In the genomic region with DNA sequence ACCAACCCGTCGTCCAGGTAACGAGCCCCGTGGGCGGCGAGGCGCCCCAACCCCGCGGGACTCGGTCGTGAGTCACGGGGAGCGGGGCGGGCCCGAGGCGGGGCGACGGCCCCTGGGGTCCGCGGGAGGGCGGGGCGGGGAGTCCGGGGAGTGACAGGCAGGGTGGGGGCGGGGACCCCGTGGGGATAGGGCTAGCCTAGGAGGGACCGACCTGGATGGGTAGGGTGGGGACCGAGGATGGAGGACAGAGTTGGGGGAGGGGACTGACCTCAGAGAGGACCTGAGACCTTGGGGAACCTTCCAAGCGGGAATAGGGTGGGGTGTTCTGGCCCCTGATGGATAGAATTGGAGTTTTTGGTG, we compare ENCODE assay signal across 8 mouse cellular contexts. TPM values are rescaled to one million over a fixed set of nuclear protein-coding genes. Genes with fewer than 3 reads are reported as not detected.
A peak's percentile ranks its signal among the peaks of the same experiment; 100 is the strongest.
DNase-seq lines count a peak whose midpoint lies in the region; ATAC-seq and TF ChIP-seq lines count a peak whose summit lies in the region.

No protein-coding gene starts in this region.

- TF ChIP-seq CTCF in forebrain, postnatal 0 days (IDR thresholded peaks at IDR 0.05; ENCODE audit: low read depth) = no peak

- H3K27me3 ChIP-seq in heart, embryonic 13.5 days (replicated peaks) = peaks cover 61% of the 10 kb centered on the region
- no peaks in the 10 kb centered on the region for H3K27me3 ChIP-seq in forebrain, postnatal 0 days (ENCODE audit: insufficient read depth, low read length)
- peaks cover 48% of the 10 kb centered on the region for H3K27me3 ChIP-seq in liver, embryonic 16.5 days (ENCODE audit: control insufficient read depth, insufficient read depth, low read depth, low read length)

- no peak for DNase-seq in heart, postnatal 4 days
- peak; percentile 51 for DNase-seq in ES-CJ7 (ENCODE audit: low read depth, low spot score)
- no peak for DNase-seq in forebrain, postnatal 0 days
- no peak for DNase-seq in left cerebral cortex, postnatal 10 days (ENCODE audit: extremely low spot score in 1 of 2, low spot score in 2 of 2)
- DNase-seq in right cerebral cortex, adult 18-20 months = no peak
- no peak for DNase-seq in spleen, postnatal 14 days (ENCODE audit: low spot score in 2 of 2)

- no peaks in the 10 kb centered on the region for H3K9me3 ChIP-seq in heart, embryonic 13.5 days
- no peaks in the 10 kb centered on the region for H3K9me3 ChIP-seq in forebrain, postnatal 0 days (ENCODE audit: low read length)
- no peaks in the 10 kb centered on the region for H3K9me3 ChIP-seq in liver, embryonic 16.5 days (replicated peaks; ENCODE audit: control insufficient read depth, low read length)

- peak overlapping the region; percentile 90 for H3K9ac ChIP-seq in heart, embryonic 13.5 days
- peak overlapping the region; percentile 81 for H3K9ac ChIP-seq in forebrain, postnatal 0 days
- peak overlapping the region; percentile 70 for H3K9ac ChIP-seq in liver, embryonic 16.5 days (ENCODE audit: low read depth, low read length)

- H3K27ac ChIP-seq in heart, embryonic 13.5 days (replicated peaks) = 0 out of 2 replicates have a peak overlapping the region, but pooled peaks have one; percentile 20
- H3K27ac ChIP-seq in forebrain, postnatal 0 days (ENCODE audit: low read depth, low read length) = peak overlapping the region; percentile 62
- peak overlapping the region; percentile 26; the same call in 1 of the 2 replicates for H3K27ac ChIP-seq in liver, embryonic 16.5 days (ENCODE audit: low read length)

- H3K4me2 ChIP-seq in heart, embryonic 13.5 days = peak overlapping the region; percentile 76
- H3K4me2 ChIP-seq in forebrain, postnatal 0 days (ENCODE audit: low read depth) = peak overlapping the region; percentile 73
- peak overlapping the region; percentile 85 for H3K4me2 ChIP-seq in liver, embryonic 16.5 days (ENCODE audit: low read depth, low read length)

- 1% methylated on average over 24 of the region's 28 CpGs for WGBS in heart, embryonic 13.5 days
- 4% methylated on average over 21 of the region's 28 CpGs for WGBS in forebrain, postnatal 0 days
- WGBS in liver, embryonic 16.5 days (ENCODE audit: insufficient replicate concordance) = 2% methylated on average over 26 of the region's 28 CpGs

- ATAC-seq in heart, embryonic 13.5 days (ENCODE audit: extremely low read depth, insufficient number of reproducible peaks, low FRiP score, low TSS enrichment) = peak; percentile 49
- ATAC-seq in forebrain, postnatal 0 days = peak; percentile 21
- ATAC-seq in liver, embryonic 16.5 days (ENCODE audit: low read depth) = peak; percentile 57

- H3K4me1 ChIP-seq in heart, embryonic 13.5 days = peaks cover 30% of the 10 kb centered on the region
- peaks cover 17% of the 10 kb centered on the region for H3K4me1 ChIP-seq in forebrain, postnatal 0 days (ENCODE audit: insufficient read depth)
- H3K4me1 ChIP-seq in liver, embryonic 16.5 days (ENCODE audit: control insufficient read depth, low read depth, low read length) = peaks cover 13% of the 10 kb centered on the region

- H3K4me3 ChIP-seq in heart, embryonic 13.5 days = peak overlapping the region; percentile 78
- H3K4me3 ChIP-seq in forebrain, postnatal 0 days (ENCODE audit: low read depth, low read length) = peak overlapping the region; percentile 72
- H3K4me3 ChIP-seq in liver, embryonic 16.5 days (ENCODE audit: low read depth, low read length) = peak overlapping the region; percentile 70

- intact Hi-C loops in left cerebral cortex, postnatal 10 days (cut with DNase I) = no loop called here

- H3K36me3 ChIP-seq in heart, embryonic 13.5 days = no peaks in the 10 kb centered on the region; the same call in 1 of the 2 replicates
- 0 out of 2 replicates have a peak, but pooled peaks cover 4% of the 10 kb centered on the region for H3K36me3 ChIP-seq in forebrain, postnatal 0 days (ENCODE audit: insufficient read depth)
- no peaks in the 10 kb centered on the region for H3K36me3 ChIP-seq in liver, embryonic 16.5 days (ENCODE audit: control insufficient read depth, insufficient read depth)

RNA-seq across cellular contexts. Expression of a gene that starts 0.3 kb away (rescaled TPM):
- polyA plus RNA-seq in heart, embryonic 13.5 days (2015; fragmentation: Nextera tagmentation; extraction: Ambion mirVana) = 4.1 and 6.5 TPM in 2 replicates
- 1 to 10 TPM; 4.2 to 5.5 TPM for total RNA-seq in heart, postnatal 4 days (2021)
- total RNA-seq in forebrain, postnatal 0 days (2014; rRNA removed) = 51.0 and 52.1 TPM in 2 replicates
- polyA plus RNA-seq in forebrain, postnatal 0 days (2015; fragmentation: Nextera tagmentation; extraction: Ambion mirVana) = 13.0 and 18.7 TPM in 2 replicates
- 0.59 and 1.1 TPM in 2 replicates for polyA plus RNA-seq in liver, embryonic 16.5 days (2015; fragmentation: Nextera tagmentation; extraction: Ambion mirVana)
- total RNA-seq in left cerebral cortex, postnatal 10 days (2021) = 10 to 100 TPM; 62.2 to 63.5 TPM

RNA-seq across cellular contexts. Expression of a gene that starts 2.6 kb away (rescaled TPM):
- polyA plus RNA-seq in heart, embryonic 13.5 days (2015; fragmentation: Nextera tagmentation; extraction: Ambion mirVana) = 0.43 and 0.53 TPM in 2 replicates
- under 1 TPM; 0.23 to 0.24 TPM for total RNA-seq in heart, postnatal 4 days (2021)
- total RNA-seq in forebrain, postnatal 0 days (2014; rRNA removed) = 163 and 170 TPM in 2 replicates
- polyA plus RNA-seq in forebrain, postnatal 0 days (2015; fragmentation: Nextera tagmentation; extraction: Ambion mirVana) = 78.8 and 79.2 TPM in 2 replicates
- 0.02 and 0.04 TPM in 2 replicates for polyA plus RNA-seq in liver, embryonic 16.5 days (2015; fragmentation: Nextera tagmentation; extraction: Ambion mirVana)
- 100 to 1,000 TPM; 209 to 222 TPM for total RNA-seq in left cerebral cortex, postnatal 10 days (2021)

RNA-seq across cellular contexts. Expression of a gene that starts 19.5 kb away (rescaled TPM):
- polyA plus RNA-seq in heart, embryonic 13.5 days (2015; fragmentation: Nextera tagmentation; extraction: Ambion mirVana) = 1.6 and 1.9 TPM in 2 replicates
- under 1 TPM; 0.21 to 0.56 TPM for total RNA-seq in heart, postnatal 4 days (2021)
- total RNA-seq in forebrain, postnatal 0 days (2014; rRNA removed) = 87.3 and 113 TPM in 2 replicates
- 66.4 and 79.4 TPM in 2 replicates for polyA plus RNA-seq in forebrain, postnatal 0 days (2015; fragmentation: Nextera tagmentation; extraction: Ambion mirVana)
- polyA plus RNA-seq in liver, embryonic 16.5 days (2015; fragmentation: Nextera tagmentation; extraction: Ambion mirVana) = 1.6 and 1.8 TPM in 2 replicates
- 100 to 1,000 TPM; 223 to 225 TPM for total RNA-seq in left cerebral cortex, postnatal 10 days (2021)

RNA-seq across cellular contexts. Expression of a gene that starts 31.4 kb away (rescaled TPM):
- polyA plus RNA-seq in heart, embryonic 13.5 days (2015; fragmentation: Nextera tagmentation; extraction: Ambion mirVana) = 5.2 and 6.1 TPM in 2 replicates
- 10 to 100 TPM; 44.1 to 74.9 TPM for total RNA-seq in heart, postnatal 4 days (2021)
- 0.08 TPM in 1 of 2 replicates, not detected in the other for total RNA-seq in forebrain, postnatal 0 days (2014; rRNA removed)
- not detected in 2 replicates for polyA plus RNA-seq in forebrain, postnatal 0 days (2015; fragmentation: Nextera tagmentation; extraction: Ambion mirVana)
- polyA plus RNA-seq in liver, embryonic 16.5 days (2015; fragmentation: Nextera tagmentation; extraction: Ambion mirVana) = 0.05 TPM in 1 of 2 replicates, not detected in the other
- not detected for total RNA-seq in left cerebral cortex, postnatal 10 days (2021)

RNA-seq across cellular contexts. Expression of a gene that starts 33.5 kb away (rescaled TPM):
- polyA plus RNA-seq in heart, embryonic 13.5 days (2015; fragmentation: Nextera tagmentation; extraction: Ambion mirVana) = 244 and 260 TPM in 2 replicates
- 100 to 1,000 TPM; 118 to 125 TPM for total RNA-seq in heart, postnatal 4 days (2021)
- 90.2 and 94.9 TPM in 2 replicates for total RNA-seq in forebrain, postnatal 0 days (2014; rRNA removed)
- 134 and 148 TPM in 2 replicates for polyA plus RNA-seq in forebrain, postnatal 0 days (2015; fragmentation: Nextera tagmentation; extraction: Ambion mirVana)
- 80.0 and 88.1 TPM in 2 replicates for polyA plus RNA-seq in liver, embryonic 16.5 days (2015; fragmentation: Nextera tagmentation; extraction: Ambion mirVana)
- total RNA-seq in left cerebral cortex, postnatal 10 days (2021) = 10 to 100 TPM; 47.8 to 52.7 TPM

Comparison
In these comparisons a context has a peak if more than half of its experiments do, and no peak if none do; other contexts are left out.
1. RNA of a gene that starts 2.6 kb away (total RNA-seq): 209 to 222 TPM in left cerebral cortex, postnatal 10 days and 163 to 170 TPM in forebrain, postnatal 0 days; 0.23 to 0.24 TPM in heart, postnatal 4 days; every median in the first group is over 100 times any median in the second.
2. RNA of a gene that starts 19.5 kb away (total RNA-seq): 223 to 225 TPM in left cerebral cortex, postnatal 10 days and 87.3 to 113 TPM in forebrain, postnatal 0 days; 0.21 to 0.56 TPM in heart, postnatal 4 days; every median in the first group is over 10 times any median in the second.
3. Peak in every context shown above with its lines, with median percentiles within 50 percentile points of each other: ATAC-seq, H3K27ac ChIP-seq, H3K4me2 ChIP-seq, H3K4me3 ChIP-seq and H3K9ac ChIP-seq.